9 mouse cellular contexts compared by ENCODE assay signal in genomic region chr5:31094100-31094798, GRCm38 (mm10). TPM values are rescaled to one million over a fixed set of nuclear protein-coding genes. Genes with fewer than 3 reads are reported as not detected.
A peak's percentile ranks its signal among the peaks of the same experiment; 100 is the strongest.
DNase-seq lines count a peak whose midpoint lies in the region; ATAC-seq and TF ChIP-seq lines count a peak whose summit lies in the region.
"Had no signal": no experiment of that assay in that cellular context is flagged by ENCODE, and none has a peak within 500 bp of the region (broad histone marks: within the 10 kb centered on the region; RNA-seq: fewer than 3 reads in every experiment).

No protein-coding gene starts in this region.

- H3K9ac ChIP-seq in kidney, postnatal 0 days (ENCODE audit: low read depth, low read length), result no peak overlapping the region
- H3K9ac ChIP-seq in neural tube, embryonic 11.5 days (ENCODE audit: low read length), result no peak overlapping the region

- no peak overlapping the region for H3K27ac ChIP-seq in kidney, postnatal 0 days
- no peak overlapping the region for H3K27ac ChIP-seq in cortical plate, adult 2 months (ENCODE audit: insufficient read depth, low read length)
- H3K27ac ChIP-seq in neural tube, embryonic 11.5 days (ENCODE audit: low read depth, low read length), result no peak overlapping the region

- H3K27me3 ChIP-seq in kidney, postnatal 0 days (ENCODE audit: insufficient read depth, low read length), result peaks cover 71% of the 10 kb centered on the region
- H3K27me3 ChIP-seq in neural tube, embryonic 11.5 days (ENCODE audit: control insufficient read depth, insufficient read depth, low read length), result peaks cover 72% of the 10 kb centered on the region

- H3K36me3 ChIP-seq in kidney, postnatal 0 days (ENCODE audit: insufficient read depth, low read length), result no peaks in the 10 kb centered on the region
- H3K36me3 ChIP-seq in neural tube, embryonic 11.5 days (ENCODE audit: control insufficient read depth, insufficient read depth, low read length), result no peaks in the 10 kb centered on the region

- TF ChIP-seq CTCF in kidney, postnatal 0 days (IDR thresholded peaks at IDR 0.05; ENCODE audit: low read depth), result no peak
- no peak for TF ChIP-seq CTCF in cortical plate, adult 2 months (IDR thresholded peaks at IDR 0.05; ENCODE audit: extremely low read depth, insufficient read depth, low read length)

- no peak for ATAC-seq in kidney, postnatal 0 days (replicated peaks; ENCODE audit: low FRiP score, low read depth)
- peak; percentile 35 for ATAC-seq in inflammation-experienced regulatory T-cells, adult 6 months
- ATAC-seq in neural tube, embryonic 11.5 days (ENCODE audit: insufficient read depth, low FRiP score, low TSS enrichment), result no peak

- WGBS in kidney, postnatal 0 days, result under 1% methylated on average over 29 of the region's 29 CpGs
- WGBS in neural tube, embryonic 11.5 days, result 3% methylated on average over 28 of the region's 29 CpGs

- no peak for TF ChIP-seq POLR2A in cortical plate, adult 2 months (IDR thresholded peaks at IDR 0.05; ENCODE audit: extremely low read depth, insufficient read depth, low read length)

- peaks cover 24% of the 10 kb centered on the region for H3K4me1 ChIP-seq in kidney, postnatal 0 days (replicated peaks; ENCODE audit: insufficient read depth, low read length)
- H3K4me1 ChIP-seq in cortical plate, adult 2 months (ENCODE audit: control insufficient read depth, insufficient read depth, low read length), result no peaks in the 10 kb centered on the region
- peaks cover 15% of the 10 kb centered on the region for H3K4me1 ChIP-seq in neural tube, embryonic 11.5 days (ENCODE audit: control insufficient read depth, insufficient read depth, low read length)

- peak overlapping the region; percentile 29 for H3K4me3 ChIP-seq in kidney, postnatal 0 days (replicated peaks; ENCODE audit: low read depth, low read length)
- H3K4me3 ChIP-seq in cortical plate, adult 2 months (ENCODE audit: insufficient read depth, low read length), result peak overlapping the region; percentile 52
- peak overlapping the region; percentile 7; the same call in 1 of the 2 replicates for H3K4me3 ChIP-seq in neural tube, embryonic 11.5 days (ENCODE audit: low read depth, low read length)

- no peaks in the 10 kb centered on the region for H3K9me3 ChIP-seq in kidney, postnatal 0 days (replicated peaks; ENCODE audit: low read length)
- no peaks in the 10 kb centered on the region for H3K9me3 ChIP-seq in neural tube, embryonic 11.5 days (ENCODE audit: control insufficient read depth, low read length)

- peak overlapping the region; percentile 53 for H3K4me2 ChIP-seq in kidney, postnatal 0 days (ENCODE audit: low read length)
- peak overlapping the region; percentile 6 for H3K4me2 ChIP-seq in neural tube, embryonic 11.5 days (ENCODE audit: low read depth)

- no peak for DNase-seq in kidney, postnatal 0 days (ENCODE audit: low spot score)
- DNase-seq in kidney, adult 8-10 months, result no peak
- no peak for DNase-seq in neural tube, embryonic 11.5 days (ENCODE audit: low spot score)
- DNase-seq in adrenal gland, postnatal 36 days, result no peak
- no peak for DNase-seq in gastrocnemius, adult 8-10 months (ENCODE audit: low spot score in 2 of 2)
- no peak for DNase-seq in cerebellum, adult 11 months

RNA-seq across cellular contexts. Expression of gene Dnajc5g, which starts 11.8 kb away (rescaled TPM):
- not detected in 2 replicates for polyA plus RNA-seq in kidney, postnatal 0 days (2015; fragmentation: Nextera tagmentation; extraction: Ambion mirVana)
- not detected in 2 replicates for polyA plus RNA-seq in cortical plate, adult 2 months (2012; rRNA removed)
- not detected for polyA plus RNA-seq in inflammation-experienced regulatory T-cells, adult 6 months (2017; shearing (Covaris generic))
- polyA plus RNA-seq in neural tube, embryonic 11.5 days (2014; fragmentation: Nextera tagmentation; extraction: Ambion mirVana), result not detected in 2 replicates
- total RNA-seq in adrenal gland, postnatal 36 days (2021), result not detected
- total RNA-seq in gastrocnemius, adult 8-10 months (2022), result not detected
- total RNA-seq: liver, adult 2 months had no signal
- polyA plus RNA-seq: liver, adult 2 months had no signal

RNA-seq across cellular contexts. Expression of gene Slc30a3, which starts 13.8 kb away (rescaled TPM):
- 1.1 TPM in 2 replicates for polyA plus RNA-seq in kidney, postnatal 0 days (2015; fragmentation: Nextera tagmentation; extraction: Ambion mirVana)
- 185 and 189 TPM in 2 replicates for polyA plus RNA-seq in cortical plate, adult 2 months (2012; rRNA removed)
- under 1 TPM in 2 of 3 experiments, not detected in 1; 0.45 to 0.57 TPM for polyA plus RNA-seq in inflammation-experienced regulatory T-cells, adult 6 months (2017; shearing (Covaris generic))
- 8.1 and 9.2 TPM in 2 replicates for polyA plus RNA-seq in neural tube, embryonic 11.5 days (2014; fragmentation: Nextera tagmentation; extraction: Ambion mirVana)
- total RNA-seq in adrenal gland, postnatal 36 days (2021), result not detected
- under 1 TPM in 2 of 4 experiments, not detected in 2; 0.18 to 0.24 TPM for total RNA-seq in gastrocnemius, adult 8-10 months (2022)

RNA-seq across cellular contexts. Expression of gene Trim54, which starts 22.3 kb away (rescaled TPM):
- not detected in 2 replicates for polyA plus RNA-seq in kidney, postnatal 0 days (2015; fragmentation: Nextera tagmentation; extraction: Ambion mirVana)
- polyA plus RNA-seq in cortical plate, adult 2 months (2012; rRNA removed), result 0.21 TPM in 1 of 2 replicates, not detected in the other
- not detected for polyA plus RNA-seq in inflammation-experienced regulatory T-cells, adult 6 months (2017; shearing (Covaris generic))
- 0.45 and 0.81 TPM in 2 replicates for polyA plus RNA-seq in neural tube, embryonic 11.5 days (2014; fragmentation: Nextera tagmentation; extraction: Ambion mirVana)
- under 1 TPM in 1 of 2 experiments, not detected in 1; 0.20 TPM for total RNA-seq in adrenal gland, postnatal 36 days (2021)
- total RNA-seq in gastrocnemius, adult 8-10 months (2022), result 100 to 1,000 TPM; 420 to 527 (median 441) TPM
- polyA plus RNA-seq: liver, adult 2 months had no signal

RNA-seq across cellular contexts. Expression of gene Cad, which starts 39.7 kb away (rescaled TPM):
- polyA plus RNA-seq in kidney, postnatal 0 days (2015; fragmentation: Nextera tagmentation; extraction: Ambion mirVana), result 11.8 and 13.9 TPM in 2 replicates
- 13.4 and 14.1 TPM in 2 replicates for polyA plus RNA-seq in cortical plate, adult 2 months (2012; rRNA removed)
- 10 to 100 TPM in 1 of 3 experiments, 1 to 10 TPM in 2; 5.4 to 11.8 (median 7.8) TPM for polyA plus RNA-seq in inflammation-experienced regulatory T-cells, adult 6 months (2017; shearing (Covaris generic))
- polyA plus RNA-seq in neural tube, embryonic 11.5 days (2014; fragmentation: Nextera tagmentation; extraction: Ambion mirVana), result 27.9 and 28.2 TPM in 2 replicates
- 10 to 100 TPM; 22.9 to 29.7 TPM for total RNA-seq in adrenal gland, postnatal 36 days (2021)
- 10 to 100 TPM; 25.5 to 30.8 (median 27.9) TPM for total RNA-seq in gastrocnemius, adult 8-10 months (2022)

RNA-seq across cellular contexts. Expression of gene Ucn, which starts 44.4 kb away (rescaled TPM):
- 0.31 TPM in 1 of 2 replicates, not detected in the other for polyA plus RNA-seq in kidney, postnatal 0 days (2015; fragmentation: Nextera tagmentation; extraction: Ambion mirVana)
- 0.91 and 0.92 TPM in 2 replicates for polyA plus RNA-seq in cortical plate, adult 2 months (2012; rRNA removed)
- not detected for polyA plus RNA-seq in inflammation-experienced regulatory T-cells, adult 6 months (2017; shearing (Covaris generic))
- not detected in 2 replicates for polyA plus RNA-seq in neural tube, embryonic 11.5 days (2014; fragmentation: Nextera tagmentation; extraction: Ambion mirVana)
- not detected for total RNA-seq in adrenal gland, postnatal 36 days (2021)
- total RNA-seq in gastrocnemius, adult 8-10 months (2022), result not detected
- total RNA-seq: liver, adult 2 months had no signal
- polyA plus RNA-seq: liver, adult 2 months had no signal

Comparison
In these comparisons a context has a peak if more than half of its experiments do, and no peak if none do; other contexts are left out.
1. RNA of gene Slc30a3, which starts 13.8 kb away (polyA plus RNA-seq): 185 to 189 TPM in cortical plate, adult 2 months; 8.1 to 9.2 TPM in neural tube, embryonic 11.5 days, 1.1 TPM in kidney, postnatal 0 days and 0.45 to 0.57 TPM in inflammation-experienced regulatory T-cells, adult 6 months; every median in the first group is over 10 times any median in the second.
2. Peak in every context shown above with its lines, with median percentiles within 50 percentile points of each other: H3K4me3 ChIP-seq.